Mouse (Mus musculus) right cerebral cortex, postnatal 25 days (tissue): ENCODE results near the gene Scn3b.

ENCODE experiments used
- DNase-seq: peaks from one replicate; pipeline ENCODE4 v3.0.0; 2022

Gene Scn3b

DNA sequence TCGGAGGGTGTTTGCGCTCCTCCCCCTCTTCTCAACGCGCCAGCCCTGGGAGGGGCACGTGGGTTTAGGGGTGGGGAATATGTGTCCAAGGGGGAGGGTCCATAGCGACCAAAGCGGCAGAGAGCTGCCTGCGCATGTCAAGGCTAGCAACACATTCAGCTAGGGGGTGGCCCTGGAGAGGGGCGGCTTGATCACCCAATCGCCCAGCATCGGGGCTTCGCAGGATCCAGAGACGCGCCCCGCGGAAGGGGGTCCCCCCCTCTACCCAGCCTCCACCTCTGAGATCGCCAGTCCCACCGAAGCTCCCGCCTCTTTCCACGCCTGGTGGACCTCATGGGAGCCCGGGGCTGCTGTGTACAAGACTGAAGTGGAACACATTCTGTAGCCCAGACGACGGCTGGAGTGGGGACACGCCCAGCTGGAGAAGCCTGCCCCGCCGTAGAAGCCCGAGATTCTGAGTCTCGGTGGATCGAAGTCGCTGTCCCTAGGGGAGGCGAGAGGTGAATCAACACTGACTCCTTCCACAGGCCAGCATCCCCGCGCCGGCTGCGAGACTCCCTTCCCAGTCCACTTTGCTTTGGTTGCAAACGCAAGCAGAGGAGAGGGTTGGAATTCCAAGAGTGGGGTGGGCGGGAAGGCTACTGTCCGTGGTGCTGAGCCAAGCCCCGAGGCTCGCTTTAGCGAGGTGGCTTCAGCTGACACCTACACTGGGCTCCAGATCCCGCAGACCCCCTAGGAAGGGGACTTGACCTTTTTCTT is at the start of gene Scn3b:
Gene Scn3b (plus strand): TSS at position 115 of the 759 bp plus-strand sequence.
- peak; percentile 80 for DNase-seq

- no peak for DNase-seq
These were observed 44.7 kb upstream of the Scn3b start for GRCm38 (mm10) chr9:40224289-40224688.

DNA sequence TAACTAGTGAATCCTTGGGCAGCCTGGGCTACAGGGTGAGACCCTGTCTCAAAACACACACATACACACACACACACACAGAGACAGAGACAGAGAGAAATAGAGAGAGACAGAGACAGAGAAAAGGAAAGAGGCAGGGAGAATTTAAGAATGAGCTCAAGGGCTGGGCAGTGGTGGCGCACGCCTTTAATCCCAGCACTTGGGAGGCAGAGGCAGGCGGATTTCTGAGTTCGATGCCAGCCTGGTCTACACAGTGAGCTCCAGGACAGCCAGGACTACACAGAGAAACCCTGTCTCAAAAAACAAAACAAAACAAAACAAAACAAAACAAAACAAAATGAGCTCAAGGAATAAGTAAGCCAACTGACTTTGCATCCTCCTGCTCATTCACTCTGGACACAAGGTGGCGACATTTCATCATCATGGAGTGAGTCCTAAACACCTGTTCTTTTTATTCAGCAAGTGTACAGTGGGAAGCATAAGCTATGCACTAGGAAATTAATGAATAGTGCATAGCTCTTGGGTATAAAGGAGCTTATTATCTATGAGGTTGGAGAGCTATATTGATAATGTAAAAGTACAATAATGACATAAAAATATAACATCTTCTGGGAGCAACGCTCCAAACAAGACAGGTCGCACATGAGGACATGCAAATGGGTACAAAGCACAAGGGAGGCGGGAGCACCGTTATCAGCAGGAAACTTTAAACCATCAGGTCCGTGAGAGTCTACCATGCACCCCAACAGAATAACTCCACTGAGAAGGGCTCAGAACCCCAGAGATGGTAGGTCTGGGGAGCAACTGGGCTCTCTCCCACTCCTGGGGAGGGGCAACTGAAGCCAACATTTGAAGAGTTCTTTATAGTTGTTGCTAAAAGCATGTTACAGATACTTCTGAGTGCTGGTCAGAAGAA is 40.9 kb upstream of the Scn3b start:
- DNase-seq = peak; percentile 37

DNA sequence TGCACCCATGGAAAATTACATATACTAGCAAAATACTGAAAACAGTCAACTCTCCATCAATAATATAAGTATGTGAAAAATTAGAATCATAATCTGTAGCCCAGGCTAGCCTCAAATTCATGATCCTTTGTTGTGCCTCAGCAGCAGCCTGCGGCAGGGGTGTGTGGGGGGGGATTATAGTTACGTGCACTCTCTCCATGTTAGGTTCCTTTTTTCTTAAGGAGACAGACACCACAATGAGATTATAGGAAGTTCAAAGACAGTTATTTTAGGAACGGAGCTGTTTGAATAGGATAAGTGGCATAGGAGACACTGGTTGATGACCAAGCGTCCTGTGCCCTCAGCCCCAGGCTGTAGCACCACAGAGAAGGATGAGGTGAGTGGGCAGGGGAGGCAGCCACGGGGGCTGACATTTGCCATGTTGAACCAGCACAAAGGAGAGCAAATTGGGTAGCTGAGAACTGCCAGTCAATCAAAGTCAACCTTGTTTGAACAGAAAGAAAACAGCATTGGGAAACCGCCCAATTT is 40.1 kb upstream of the Scn3b start:
- DNase-seq = no peak

GRCm38 (mm10) chr9:40229479-40229878 is 39.5 kb upstream of the Scn3b start:
- DNase-seq = no peak

DNA sequence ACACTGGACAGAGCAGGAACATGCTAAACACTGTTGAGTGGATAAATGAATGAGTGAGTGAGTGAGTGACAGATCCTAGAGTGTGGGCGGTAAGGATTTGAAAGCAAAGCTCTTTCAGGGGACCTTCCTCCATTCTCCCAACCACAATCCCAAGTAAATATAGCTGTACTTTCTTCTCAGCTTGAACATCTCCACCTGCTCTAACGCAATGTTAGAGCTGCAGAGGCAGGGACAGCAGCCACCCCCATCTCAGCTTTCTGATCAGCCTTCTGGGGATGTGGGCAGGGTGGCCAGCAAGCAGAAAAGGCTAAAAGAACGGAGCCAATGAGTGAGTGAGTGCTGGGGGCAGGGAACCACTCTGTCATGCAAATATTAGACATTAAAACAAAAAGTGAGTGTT is 38.0 kb upstream of the Scn3b start:
- DNase-seq = no peak

GRCm38 (mm10) chr9:40234233-40235072 is 34.6 kb upstream of the Scn3b start:
- no peak for DNase-seq

DNA sequence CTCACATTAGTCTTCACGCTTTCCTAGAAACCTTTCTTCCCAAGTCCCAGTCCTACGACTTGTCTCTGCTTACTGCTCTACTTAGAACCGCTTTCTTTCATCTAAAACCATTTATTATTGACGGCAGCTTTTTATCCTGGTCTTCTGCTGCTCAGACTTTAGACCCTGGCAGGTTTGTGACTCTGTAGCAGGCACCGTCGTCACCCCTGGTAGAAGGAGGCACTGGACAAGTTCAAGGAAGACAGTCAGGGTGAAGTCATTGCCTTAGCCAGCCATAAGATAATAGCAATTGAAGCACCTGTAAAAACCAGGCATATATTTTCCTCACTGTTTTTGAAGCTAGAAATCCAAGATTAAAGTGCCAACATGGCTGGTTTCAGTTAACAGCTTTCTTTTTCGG is 33.8 kb upstream of the Scn3b start:
- DNase-seq = no peak

GRCm38 (mm10) chr9:40239749-40240148 is 29.3 kb upstream of the Scn3b start:
- no peak for DNase-seq

- no peak for DNase-seq
These were observed 28.7 kb upstream of the Scn3b start for GRCm38 (mm10) chr9:40240311-40240710.

- DNase-seq = peak; percentile 67
These were observed 27.7 kb upstream of the Scn3b start for GRCm38 (mm10) chr9:40241223-40241801.

DNA sequence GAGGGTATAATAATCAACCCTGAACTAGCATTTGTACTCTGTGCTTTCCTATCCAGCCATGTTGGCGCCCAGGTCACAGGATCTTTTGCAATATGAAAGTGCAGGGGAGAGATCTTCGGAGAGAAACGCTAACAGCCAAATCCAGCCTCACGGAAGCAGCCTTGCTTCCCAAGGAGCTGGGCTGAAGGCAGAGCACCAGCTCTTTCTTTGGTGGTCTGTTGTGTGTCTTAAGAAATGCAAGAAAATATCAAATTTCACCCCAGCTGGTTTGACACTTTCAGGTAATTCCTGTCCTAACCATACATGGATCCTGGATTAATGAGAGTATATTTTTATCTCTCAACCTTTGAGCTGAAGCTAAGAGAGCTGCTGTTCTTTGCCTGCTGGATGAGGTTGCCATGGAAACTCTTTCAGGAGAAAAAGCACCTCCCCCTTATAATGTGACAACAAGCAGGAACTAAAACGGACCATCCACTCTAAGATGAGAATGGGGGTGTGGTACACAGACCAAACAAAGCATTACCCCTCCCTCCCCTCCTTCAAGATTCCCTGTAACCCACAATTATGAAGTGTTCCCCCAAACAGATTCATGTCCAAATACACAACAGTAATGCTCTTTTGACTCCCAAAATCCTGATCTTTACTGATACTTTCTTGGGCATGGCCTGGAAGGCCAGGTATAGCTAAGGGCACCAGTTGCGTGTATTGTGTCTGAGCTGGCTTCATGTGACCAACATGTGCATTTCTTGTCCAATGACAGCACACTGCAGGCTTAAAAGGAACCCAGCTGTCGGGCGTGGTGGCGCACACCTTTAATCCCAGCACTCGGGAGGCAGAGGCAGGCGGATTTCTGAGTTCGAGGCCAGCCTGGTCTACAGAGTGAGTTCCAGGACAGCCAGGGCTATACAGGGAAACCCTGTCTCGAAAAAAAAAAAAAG is 26.8 kb upstream of the Scn3b start:
- peak; percentile 49 for DNase-seq

GRCm38 (mm10) chr9:40245466-40245865 is 23.6 kb upstream of the Scn3b start:
- DNase-seq = no peak

DNA sequence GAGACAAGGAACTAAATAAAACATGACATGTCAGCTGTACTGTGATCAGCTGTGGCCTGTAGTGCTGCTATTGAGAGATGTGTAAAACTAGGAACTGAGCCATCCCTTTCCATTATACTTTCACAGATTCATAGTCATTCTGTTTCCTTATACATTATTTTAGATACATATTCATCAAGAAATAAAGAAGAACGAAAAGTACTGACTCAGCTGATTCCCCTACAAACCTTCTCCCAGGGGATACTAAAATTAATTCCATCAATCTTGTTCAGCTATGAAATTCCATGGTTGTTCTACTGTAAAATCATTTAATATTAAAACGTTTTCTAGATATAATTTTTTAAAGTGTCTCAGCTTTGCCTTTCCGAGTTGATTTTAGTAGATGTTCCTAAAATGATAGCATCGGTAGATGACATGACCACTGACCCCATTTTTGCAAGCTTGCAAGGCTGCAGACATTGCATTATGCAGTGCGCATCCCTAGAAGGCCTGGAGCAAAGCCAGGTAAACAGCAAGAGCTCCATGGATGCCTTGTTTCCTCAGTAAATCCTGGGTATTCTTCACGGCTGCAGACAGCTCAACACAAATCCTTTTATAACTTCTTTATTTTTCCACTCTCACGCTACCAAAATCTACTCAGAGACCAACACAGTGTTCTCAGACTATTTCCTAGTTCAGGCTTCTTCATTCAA is 22.9 kb upstream of the Scn3b start:
- DNase-seq = no peak

DNA sequence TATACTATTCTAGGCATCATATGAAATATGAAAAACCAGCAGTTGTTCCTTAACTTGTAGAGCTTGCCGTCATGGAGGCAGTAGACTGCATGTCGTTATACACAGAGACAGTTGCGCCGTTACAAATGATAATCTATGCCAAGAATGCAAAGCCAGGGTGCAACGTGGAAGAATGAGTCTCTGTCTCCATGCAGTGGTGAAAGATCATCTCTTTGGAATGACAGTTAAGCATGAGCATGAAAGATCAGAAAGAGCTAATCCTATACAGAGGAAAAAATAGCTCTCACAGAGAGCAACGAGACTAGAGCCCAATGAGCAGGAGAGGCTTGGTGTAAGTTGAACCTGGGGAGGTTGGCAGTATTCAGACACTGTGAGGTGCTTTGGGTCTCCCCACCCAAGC is 22.3 kb upstream of the Scn3b start:
- no peak for DNase-seq

DNA sequence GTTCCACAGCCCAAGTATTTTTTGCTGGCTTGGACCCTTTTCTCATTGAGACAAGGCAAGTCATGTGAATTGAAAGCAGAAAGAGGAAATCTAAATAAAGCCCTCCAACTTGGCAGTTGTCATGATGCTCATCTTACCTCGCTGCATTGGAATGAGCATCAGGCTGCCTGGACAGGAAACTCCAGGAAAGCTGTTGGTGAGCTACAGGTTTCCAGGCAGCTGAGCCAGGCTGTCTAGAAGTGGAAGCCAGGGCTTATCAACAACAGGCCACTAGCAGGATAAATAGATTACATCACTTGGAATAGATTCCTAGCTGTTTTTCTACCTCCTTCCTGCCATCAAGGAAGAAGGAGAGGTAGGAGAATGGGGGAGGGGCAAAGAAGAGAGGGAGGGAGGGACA is 19.9 kb upstream of the Scn3b start:
- no peak for DNase-seq

- no peak for DNase-seq
These were observed 16.6 kb upstream of the Scn3b start for GRCm38 (mm10) chr9:40252459-40252858.

- DNase-seq = no peak
These were observed 5.1 kb upstream of the Scn3b start for GRCm38 (mm10) chr9:40263874-40264273.

- DNase-seq = no peak
These were observed 823 bp upstream of the Scn3b start for GRCm38 (mm10) chr9:40268040-40268747.

GRCm38 (mm10) chr9:40268748-40269102 is 292 bp upstream of the Scn3b start:
- no peak for DNase-seq
